Mouse (Mus musculus) MEL (cell line): ENCODE measurements around the gene Gm2115. TPM values are rescaled to one million over a fixed set of nuclear protein-coding genes. Genes with fewer than 3 reads are reported as not detected.

Source experiments
- DNase-seq: peaks from one replicate; pipeline ENCODE4 v3.0.0; 2011; ENCODE audit warnings: low read depth, low spot score
- H3K27ac ChIP-seq: 2 replicates; pipeline ENCODE4 v1.5.1; 2012; ENCODE audit warnings: low read depth, mild to moderate bottlenecking, control low read depth, low read length, moderate library complexity; ENCODE audit not compliant: control insufficient read depth
- H3K27me3 ChIP-seq, 2 experiments: fragments of 150-350 bp in 1 of 2; sonication (generic) in 1 of 2; 2 replicates each; pipeline ENCODE4 v1.6.1; 2012; ENCODE audit warnings: low read length in 2 of 2, mild to moderate bottlenecking in 2 of 2, improper control_type of control experiment in 1 of 2, moderate library complexity in 1 of 2; ENCODE audit not compliant: insufficient read depth in 2 of 2, control insufficient read depth in 1 of 2
- H3K36me3 ChIP-seq, 2 experiments: 2 replicates each; pipeline ENCODE4 v1.6.1; 2012 to 2014; ENCODE audit warnings: low read length in 2 of 2, improper control_type of control experiment in 1 of 2, inconsistent platforms in 1 of 2, mild to moderate bottlenecking in 1 of 2; ENCODE audit not compliant: insufficient read depth in 2 of 2, control insufficient read depth in 1 of 2
- H3K4me1 ChIP-seq, 2 experiments: fragments of 150-350 bp in 1 of 2; sonication (generic) in 1 of 2; 2 replicates each; pipeline ENCODE4 v1.6.1; 2012; ENCODE audit warnings: low read length in 2 of 2, improper control_type of control experiment in 1 of 2, mild to moderate bottlenecking in 1 of 2; ENCODE audit not compliant: insufficient read depth in 2 of 2, control insufficient read depth in 1 of 2
- H3K4me3 ChIP-seq, 2 experiments: fragments of 150-350 bp in 1 of 2; sonication (generic) in 1 of 2; 2 replicates each; pipeline ENCODE4 v1.5.1; 2012; ENCODE audit warnings: low read depth in 2 of 2, low read length in 2 of 2, mild to moderate bottlenecking in 2 of 2, moderate library complexity in 2 of 2, control low read depth in 1 of 2, improper control_type of control experiment in 1 of 2; ENCODE audit not compliant: control insufficient read depth in 1 of 2, insufficient read depth in 1 of 2
- H3K79me2 ChIP-seq: 2 replicates; pipeline ENCODE4 v1.6.1; 2012; ENCODE audit warnings: mild to moderate bottlenecking, low read length, moderate library complexity; ENCODE audit not compliant: control insufficient read depth, poor library complexity, insufficient read depth
- H3K9ac ChIP-seq: 2 replicates; pipeline ENCODE4 v1.6.1; 2012; ENCODE audit warnings: low read depth, mild to moderate bottlenecking, control low read depth, low read length, moderate library complexity; ENCODE audit not compliant: control insufficient read depth, poor library complexity, severe bottlenecking
- H3K9me3 ChIP-seq: fragments of 150-350 bp; sonication (generic); replicated peaks from 2 replicates; pipeline ENCODE4 v1.6.1; 2012; ENCODE audit warnings: mild to moderate bottlenecking, low read length, improper control_type of control experiment, moderate library complexity; ENCODE audit not compliant: insufficient read depth
- CHD2 ChIP-seq: IDR thresholded peaks from 2 replicates; pipeline ENCODE4 v1.6.1; 2011; ENCODE audit warnings: low read length, improper control_type of control experiment
- E2F4 ChIP-seq: IDR thresholded peaks from 2 replicates; pipeline ENCODE4 v1.6.1; 2011; ENCODE audit warnings: low read depth, low read length, improper control_type of control experiment, borderline replicate concordance
- ELF1 ChIP-seq: IDR thresholded peaks from 2 replicates; pipeline ENCODE4 v1.6.1; 2014; ENCODE audit warnings: low read depth, mild to moderate bottlenecking, inconsistent platforms, low read length, improper control_type of control experiment, moderate library complexity
- ETS1 ChIP-seq: IDR thresholded peaks from 2 replicates; pipeline ENCODE4 v1.6.1; 2012; ENCODE audit warnings: low read depth, mild to moderate bottlenecking, inconsistent platforms, low read length, improper control_type of control experiment, moderate library complexity
- HCFC1 ChIP-seq: IDR thresholded peaks from 2 replicates; pipeline ENCODE4 v1.6.1; 2012; ENCODE audit warnings: low read depth, mild to moderate bottlenecking, inconsistent platforms, low read length, improper control_type of control experiment, moderate library complexity
- JUND ChIP-seq: IDR thresholded peaks from 2 replicates; pipeline ENCODE4 v1.6.1; 2011; ENCODE audit warnings: low read depth, mild to moderate bottlenecking, improper control_type of control experiment, low read length
- KAT2A ChIP-seq: conservative IDR thresholded peaks from 2 replicates; pipeline ENCODE4 v1.6.1; 2012; ENCODE audit warnings: low read depth, low read length, improper control_type of control experiment, inconsistent platforms
- MAFK ChIP-seq: IDR thresholded peaks from 2 replicates; pipeline ENCODE4 v1.6.1; 2011; ENCODE audit warnings: low read depth, mild to moderate bottlenecking, low read length, improper control_type of control experiment, borderline replicate concordance
- MAX ChIP-seq: IDR thresholded peaks from 2 replicates; pipeline ENCODE4 v1.6.1; 2011; ENCODE audit warnings: low read length, improper control_type of control experiment
- MAZ ChIP-seq: IDR thresholded peaks from 2 replicates; pipeline ENCODE4 v1.6.1; 2012; ENCODE audit warnings: low read depth, mild to moderate bottlenecking, inconsistent platforms, low read length, improper control_type of control experiment
- MEF2A ChIP-seq: IDR thresholded peaks from 2 replicates; pipeline ENCODE4 v1.6.1; 2014; ENCODE audit warnings: low read depth, mild to moderate bottlenecking, inconsistent platforms, low read length, improper control_type of control experiment; ENCODE audit not compliant: poor library complexity, insufficient replicate concordance, severe bottlenecking; ENCODE audit errors: extremely low read depth
- MYB ChIP-seq: IDR thresholded peaks from 2 replicates; pipeline ENCODE4 v1.6.1; 2011; ENCODE audit warnings: mild to moderate bottlenecking, low read depth, low read length, improper control_type of control experiment
- NELFE ChIP-seq: IDR thresholded peaks from 2 replicates; pipeline ENCODE4 v1.6.1; 2011; ENCODE audit warnings: low read depth, low read length, improper control_type of control experiment
- POLR2A ChIP-seq, 2 experiments: IDR thresholded peaks; 2 replicates each; pipeline ENCODE4 v1.6.1; 2011 to 2012; ENCODE audit warnings: low read length in 2 of 2, mild to moderate bottlenecking in 2 of 2, control low read depth in 1 of 2, improper control_type of control experiment in 1 of 2, low read depth in 1 of 2, moderate library complexity in 1 of 2; ENCODE audit not compliant: control insufficient read depth in 1 of 2, insufficient read depth in 1 of 2, poor library complexity in 1 of 2
- RAD21 ChIP-seq: IDR thresholded peaks from 2 replicates; pipeline ENCODE4 v1.6.1; 2011; ENCODE audit warnings: mild to moderate bottlenecking, low read depth, low read length, improper control_type of control experiment
- RCOR1 ChIP-seq: IDR thresholded peaks from 2 replicates; pipeline ENCODE4 v1.6.1; 2012; ENCODE audit warnings: low read depth, mild to moderate bottlenecking, inconsistent platforms, low read length, improper control_type of control experiment
- SIN3A ChIP-seq: IDR thresholded peaks from 2 replicates; pipeline ENCODE4 v1.6.1; 2012; ENCODE audit warnings: low read length, improper control_type of control experiment, inconsistent platforms
- SMC3 ChIP-seq: IDR thresholded peaks from 2 replicates; pipeline ENCODE4 v1.6.1; 2011; ENCODE audit warnings: low read depth, low read length, improper control_type of control experiment
- TBP ChIP-seq: IDR thresholded peaks from 2 replicates; pipeline ENCODE4 v1.8.0; 2011; ENCODE audit warnings: low read depth, low read length, improper control_type of control experiment
- UBTF ChIP-seq: IDR thresholded peaks from 2 replicates; pipeline ENCODE4 v1.6.1; 2012; ENCODE audit warnings: low read depth, mild to moderate bottlenecking, inconsistent platforms, low read length, improper control_type of control experiment, moderate library complexity, borderline replicate concordance; ENCODE audit not compliant: insufficient read depth
- USF2 ChIP-seq, 2 experiments: IDR thresholded peaks; 2 replicates each; pipeline ENCODE4 v1.6.1; 2011 to 2012; ENCODE audit warnings: improper control_type of control experiment in 2 of 2, low read length in 2 of 2, borderline replicate concordance in 1 of 2, inconsistent platforms in 1 of 2, low read depth in 1 of 2, mild to moderate bottlenecking in 1 of 2; ENCODE audit not compliant: insufficient read depth in 1 of 2
- ZC3H11A ChIP-seq: IDR thresholded peaks from 2 replicates; pipeline ENCODE4 v1.6.1; 2012; ENCODE audit warnings: low read depth, mild to moderate bottlenecking, inconsistent platforms, low read length, improper control_type of control experiment
- ZKSCAN1 ChIP-seq: IDR thresholded peaks from 2 replicates; pipeline ENCODE4 v1.6.1; 2012; ENCODE audit warnings: low read depth, mild to moderate bottlenecking, inconsistent platforms, low read length, improper control_type of control experiment, moderate library complexity
- ZMIZ1 ChIP-seq: IDR thresholded peaks from 2 replicates; pipeline ENCODE4 v1.6.1; 2012; ENCODE audit warnings: low read depth, mild to moderate bottlenecking, inconsistent platforms, low read length, improper control_type of control experiment, moderate library complexity
- polyA plus RNA-seq, 2 experiments: library from polyadenylated mRNA; stranded (reverse) in 1 of 2; unstranded in 1 of 2; fragments of >175 nt in 1 of 2; fragments of >200 nt in 1 of 2; gene quantifications; 2 replicates each; pipeline versions ENCODE4 v1.2.1 to v1.2.4; 2012; ENCODE audit warnings: low replicate concordance in 2 of 2, low read depth in 1 of 2; ENCODE audit not compliant: insufficient read length in 2 of 2, insufficient read depth in 1 of 2, missing spikeins in 1 of 2
- total RNA-seq: library from RNA; depleted of rRNA; stranded (reverse); fragments of 300-350 nt; gene quantifications from 2 replicates; pipeline ENCODE4 v1.2.3, GENCODE M21; 2012

The Gm2115 gene
- total and polyA plus RNA-seq, 3 experiments, result not detected

GRCm38 (mm10) chr7:84594917-84595303, 66.2 kb downstream of the Gm2115 start:
- no peaks in the 10 kb centered on the region; a peak in 1 of 4 replicates for H3K27me3 ChIP-seq
- peaks cover 0 to 3% of the 10 kb centered on the region in 2 experiments; a peak in 1 of 4 replicates for H3K36me3 ChIP-seq
- DNase-seq, result no peak
- no peaks in the 10 kb centered on the region for H3K79me2 ChIP-seq
- no peak overlapping the region for H3K27ac ChIP-seq
- 0 out of 2 replicates have a peak overlapping the region, but pooled peaks have one; percentile 24 for H3K9ac ChIP-seq
- H3K4me3 ChIP-seq, result 0 out of 4 replicates have a peak overlapping the region, but pooled peaks of 1 of the 2 experiments have one; percentile 19
- H3K9me3 ChIP-seq, result no peaks in the 10 kb centered on the region
- TF ChIP-seq ELF1 (no peak), MAX (no peak), ZC3H11A (no peak), MAFK (no peak), E2F4 (no peak), NELFE (no peak), CHD2 (no peak), JUND (no peak)
- TF ChIP-seq, all 39 proteins: peak for 0
- H3K4me1 ChIP-seq, result peaks cover 0 to 6% of the 10 kb centered on the region in 2 experiments; a peak in 1 of 4 replicates

- DNase-seq, result no peak
- Histone ChIP-seq H3K4me3 (no peak overlapping the region), H3K9me3 (no peaks in the 10 kb centered on the region), H3K36me3 (peaks cover 0 to 3% of the 10 kb centered on the region in 2 experiments; a peak in 1 of 4 replicates), H3K79me2 (no peaks in the 10 kb centered on the region), H3K4me1 (peaks cover 0 to 6% of the 10 kb centered on the region in 2 experiments; a peak in 1 of 4 replicates), H3K27me3 (no peaks in the 10 kb centered on the region), H3K9ac (no peak overlapping the region), H3K27ac (no peak overlapping the region)
- TF ChIP-seq MAZ, result no peak
- TF ChIP-seq MAX, result no peak
- no peak for TF ChIP-seq SIN3A
- TF ChIP-seq NELFE, result no peak
- TF ChIP-seq E2F4, result no peak
Observed at GRCm38 (mm10) chr7:84596002-84596401, 67.2 kb downstream of the Gm2115 start.

- no peak for TF ChIP-seq USF2 (IDR thresholded peaks at IDR 0.05; ENCODE audit: borderline replicate concordance in 1 of 2, insufficient read depth in 1 of 2, low read depth in 1 of 2, low read length in 2 of 2)
- no peak for TF ChIP-seq UBTF
- no peak for TF ChIP-seq ZKSCAN1
- no peak for TF ChIP-seq MAZ
- TF ChIP-seq ZC3H11A, result no peak
- no peak for TF ChIP-seq SMC3
- TF ChIP-seq CHD2, result no peak
- TF ChIP-seq RCOR1, result no peak
- TF ChIP-seq MAX, result no peak
- TF ChIP-seq POLR2A (IDR thresholded peaks at IDR 0.05; ENCODE audit: control insufficient read depth in 1 of 2, insufficient read depth in 1 of 2, low read depth in 1 of 2, low read length in 2 of 2, poor library complexity in 1 of 2), result no peak
- TF ChIP-seq TBP, result no peak
- TF ChIP-seq NELFE, result no peak
- TF ChIP-seq ZMIZ1, result no peak
- TF ChIP-seq ETS1, result no peak
- no peak for TF ChIP-seq KAT2A
- no peak for TF ChIP-seq MYB
- no peak for TF ChIP-seq MEF2A
- TF ChIP-seq HCFC1, result no peak
- TF ChIP-seq RAD21, result no peak
Observed at GRCm38 (mm10) chr7:84596633-84597032, 67.9 kb downstream of the Gm2115 start.

More at GRCm38 (mm10) chr7:84596633-84597032, 67.9 kb downstream of the Gm2115 start:
- Histone ChIP-seq H3K36me3 (peaks cover 0 to 3% of the 10 kb centered on the region in 2 experiments; a peak in 1 of 4 replicates), H3K9me3 (no peaks in the 10 kb centered on the region), H3K27ac (no peak overlapping the region), H3K4me1 (peaks cover 0 to 6% of the 10 kb centered on the region in 2 experiments; a peak in 1 of 4 replicates), H3K4me3 (no peak overlapping the region), H3K79me2 (no peaks in the 10 kb centered on the region), H3K27me3 (no peaks in the 10 kb centered on the region), H3K9ac (no peak overlapping the region)
- DNase-seq, result no peak
